Mouse (Mus musculus) intestine, embryonic 15.5 days (tissue): ENCODE measurements at regions not wholly inside any gene's neighbourhood (a gene's known extent, or its start where the extent isn't known, plus 50 kb on each side); places are given as distances from the start of the nearest gene placed in this dataset.

Source experiments
- ATAC-seq: fragments of 200-750 bp; cut with Nextera tagmentation; 2 replicates; pipeline ENCODE4 v1.8.0; 2017; ENCODE audit warnings: moderate TSS enrichment, moderate library complexity
- H3K27ac ChIP-seq: fragments of 300-500 bp; sonication (generic); 2 replicates; pipeline ENCODE4 v1.5.1; 2015; ENCODE audit warnings: mild to moderate bottlenecking, inconsistent platforms
- H3K27me3 ChIP-seq: fragments of 300-500 bp; sonication (generic); replicated peaks from 2 replicates; pipeline ENCODE4 v1.6.1; 2015; ENCODE audit warnings: inconsistent platforms
- H3K36me3 ChIP-seq: fragments of 300-500 bp; sonication (generic); 2 replicates; pipeline ENCODE4 v1.6.1; 2015; ENCODE audit warnings: inconsistent platforms
- H3K4me1 ChIP-seq: fragments of 300-500 bp; sonication (generic); replicated peaks from 2 replicates; pipeline ENCODE4 v1.6.1; 2015; ENCODE audit warnings: inconsistent platforms
- H3K4me2 ChIP-seq: fragments of 300-500 bp; sonication (generic); replicated peaks from 2 replicates; pipeline ENCODE4 v1.6.1; 2015; ENCODE audit warnings: mild to moderate bottlenecking, inconsistent platforms
- H3K4me3 ChIP-seq: fragments of 300-500 bp; sonication (generic); replicated peaks from 2 replicates; pipeline ENCODE4 v1.5.1; 2015; ENCODE audit warnings: inconsistent platforms
- H3K9ac ChIP-seq: fragments of 300-500 bp; sonication (generic); 2 replicates; pipeline ENCODE4 v1.6.1; 2015; ENCODE audit warnings: inconsistent platforms
- H3K9me3 ChIP-seq: fragments of 300-500 bp; sonication (generic); 2 replicates; pipeline ENCODE4 v1.6.1; 2016; ENCODE audit warnings: inconsistent platforms
- WGBS: fragments of 180-500 bp; shearing (Covaris S2); methylation state at CpG from one replicate; pipeline ENCODE4 v1.1.7; 2015; 5-methylcytosine and 5-hydroxymethylcytosine counted together

GRCm38 (mm10) chr2:146565693-146566092 is 53.5 kb upstream of the Ralgapa2 start:
- Histone ChIP-seq H3K36me3 (no peaks in the 10 kb centered on the region), H3K4me3 (no peak overlapping the region), H3K27ac (no peak overlapping the region), H3K4me2 (no peak overlapping the region), H3K9me3 (no peaks in the 10 kb centered on the region), H3K9ac (no peak overlapping the region), H3K27me3 (no peaks in the 10 kb centered on the region), H3K4me1 (0 out of 2 replicates have a peak, but pooled peaks cover 4% of the 10 kb centered on the region)
- WGBS: 16% methylated on average over 6 of the region's 6 CpGs
- peak; percentile 80 for ATAC-seq

DNA sequence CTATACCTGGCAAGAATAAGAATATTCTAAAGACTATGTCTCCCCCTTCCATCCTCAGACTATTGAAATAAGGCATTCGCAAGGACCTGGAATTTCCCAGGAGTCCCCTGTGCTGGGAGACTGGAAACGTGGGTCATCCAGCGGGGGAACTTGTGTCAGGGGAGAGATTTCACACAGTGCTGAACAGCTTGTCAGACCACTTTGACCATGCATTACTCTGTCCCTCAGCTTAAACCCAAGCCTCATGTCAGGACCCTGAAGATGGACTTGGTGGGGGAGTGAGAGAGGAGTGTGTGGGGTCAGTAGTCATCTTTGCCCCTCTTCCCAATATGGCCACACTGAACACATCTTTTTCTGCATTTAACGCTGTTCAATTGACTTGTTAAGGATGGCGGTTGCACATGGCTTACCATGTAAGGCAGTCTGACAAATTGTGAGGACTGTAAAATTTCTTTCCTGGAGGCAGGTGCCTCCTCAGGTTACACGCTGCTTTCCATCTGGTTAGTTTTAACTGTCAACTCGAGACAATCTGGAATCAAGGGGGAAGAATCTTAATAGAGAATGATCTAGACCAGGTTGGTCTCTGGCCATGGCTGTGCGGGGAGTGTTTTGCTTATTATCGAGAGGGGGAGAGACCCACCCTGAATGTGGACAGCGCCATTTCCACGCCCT is 56.2 kb upstream of the Ralgapa2 start:
- 56% methylated on average over 11 of the region's 11 CpGs for WGBS
- Histone ChIP-seq H3K4me3 (no peak overlapping the region), H3K4me1 (no peaks in the 10 kb centered on the region), H3K27ac (no peak overlapping the region), H3K9ac (no peak overlapping the region), H3K4me2 (no peak overlapping the region), H3K36me3 (no peaks in the 10 kb centered on the region), H3K27me3 (no peaks in the 10 kb centered on the region), H3K9me3 (no peaks in the 10 kb centered on the region)
- no peak for ATAC-seq

- Histone ChIP-seq H3K4me2 (no peak overlapping the region), H3K4me3 (no peak overlapping the region), H3K27ac (no peak overlapping the region), H3K4me1 (peaks cover 5% of the 10 kb centered on the region; the same call in 1 of the 2 replicates), H3K27me3 (no peaks in the 10 kb centered on the region), H3K9me3 (no peaks in the 10 kb centered on the region), H3K9ac (no peak overlapping the region), H3K36me3 (no peaks in the 10 kb centered on the region)
- no peak for ATAC-seq
- 89% methylated on average over 11 of the region's 11 CpGs for WGBS
Observed at GRCm38 (mm10) chr2:146571036-146571435, 58.9 kb upstream of the Ralgapa2 start.

DNA sequence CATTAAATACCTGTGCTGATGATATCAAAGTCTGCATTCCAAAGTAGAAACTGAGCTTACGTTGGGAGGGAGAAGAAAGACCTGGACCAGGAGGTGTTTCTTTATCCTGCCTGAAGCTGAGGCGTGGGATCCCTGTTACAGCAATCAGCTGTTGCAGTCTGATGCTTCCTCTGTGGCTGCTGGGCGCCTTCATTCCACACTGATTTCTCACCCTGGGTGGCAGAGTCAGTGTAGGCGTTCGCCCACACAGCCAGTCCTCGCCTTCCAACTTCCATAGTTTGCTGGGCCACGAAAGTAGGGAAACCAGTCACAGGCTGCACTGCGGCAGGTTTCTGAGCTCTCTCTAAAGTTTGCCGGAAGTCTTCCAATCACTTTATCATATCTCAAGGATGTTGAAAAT is 59.7 kb upstream of the Ralgapa2 start:
- peaks cover 5% of the 10 kb centered on the region; the same call in 1 of the 2 replicates for H3K4me1 ChIP-seq
- H3K36me3 ChIP-seq: no peaks in the 10 kb centered on the region
- H3K27me3 ChIP-seq: no peaks in the 10 kb centered on the region
- H3K9me3 ChIP-seq: no peaks in the 10 kb centered on the region
- no peak overlapping the region for H3K27ac ChIP-seq
- WGBS: 91% methylated on average over 9 of the region's 9 CpGs
- H3K9ac ChIP-seq: no peak overlapping the region
- no peak overlapping the region for H3K4me3 ChIP-seq
- no peak for ATAC-seq
- no peak overlapping the region for H3K4me2 ChIP-seq

GRCm38 (mm10) chr2:146575610-146576297 is 63.6 kb upstream of the Ralgapa2 start:
- H3K4me2 ChIP-seq: 0 out of 2 replicates have a peak overlapping the region, but pooled peaks have one; percentile 0
- H3K27me3 ChIP-seq: no peaks in the 10 kb centered on the region
- H3K36me3 ChIP-seq: no peaks in the 10 kb centered on the region
- peak overlapping the region; percentile 73 for H3K27ac ChIP-seq
- no peak overlapping the region for H3K4me3 ChIP-seq
- 53% methylated on average over 3 of the region's 3 CpGs for WGBS
- no peak overlapping the region for H3K9ac ChIP-seq
- peak; percentile 16 for ATAC-seq
- H3K4me1 ChIP-seq: peaks cover 5% of the 10 kb centered on the region; the same call in 1 of the 2 replicates
- H3K9me3 ChIP-seq: no peaks in the 10 kb centered on the region

DNA sequence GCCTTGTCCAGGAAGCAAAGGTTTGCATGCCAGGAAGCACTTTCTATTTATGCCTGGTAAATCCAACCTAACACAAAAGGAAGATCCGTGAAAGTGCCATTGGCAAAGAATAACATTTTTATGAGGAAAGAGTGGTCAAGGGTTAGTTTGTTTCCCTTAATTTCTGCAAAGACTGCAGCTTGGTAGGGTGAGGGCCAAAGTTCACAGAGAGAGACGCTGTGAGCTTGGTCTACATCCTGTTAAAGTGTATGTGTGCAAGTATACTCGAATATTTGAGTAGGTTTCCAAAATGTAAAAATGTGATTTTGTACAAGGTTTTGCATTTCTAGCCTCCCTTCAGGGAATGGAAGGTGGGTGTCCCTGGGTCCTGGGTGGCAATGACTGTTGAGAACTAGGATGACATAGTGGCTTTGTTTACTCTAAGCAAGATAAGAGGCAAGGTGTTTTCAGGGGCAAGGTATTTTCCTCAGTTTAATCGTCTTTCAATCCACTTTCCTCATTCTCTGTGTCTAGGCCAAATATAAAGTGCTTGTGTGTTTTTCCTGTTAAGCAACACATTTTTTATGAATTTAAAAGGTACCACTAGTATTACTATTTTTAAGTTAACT is 64.3 kb upstream of the Ralgapa2 start:
- Histone ChIP-seq H3K4me1 (peaks cover 5% of the 10 kb centered on the region; the same call in 1 of the 2 replicates), H3K27ac (peak overlapping the region; percentile 73), H3K9me3 (no peaks in the 10 kb centered on the region), H3K4me2 (0 out of 2 replicates have a peak overlapping the region, but pooled peaks have one; percentile 0), H3K9ac (no peak overlapping the region), H3K4me3 (no peak overlapping the region), H3K27me3 (no peaks in the 10 kb centered on the region), H3K36me3 (no peaks in the 10 kb centered on the region)
- peak; percentile 89 for ATAC-seq
- 31% methylated on average over 4 of the region's 4 CpGs for WGBS

DNA sequence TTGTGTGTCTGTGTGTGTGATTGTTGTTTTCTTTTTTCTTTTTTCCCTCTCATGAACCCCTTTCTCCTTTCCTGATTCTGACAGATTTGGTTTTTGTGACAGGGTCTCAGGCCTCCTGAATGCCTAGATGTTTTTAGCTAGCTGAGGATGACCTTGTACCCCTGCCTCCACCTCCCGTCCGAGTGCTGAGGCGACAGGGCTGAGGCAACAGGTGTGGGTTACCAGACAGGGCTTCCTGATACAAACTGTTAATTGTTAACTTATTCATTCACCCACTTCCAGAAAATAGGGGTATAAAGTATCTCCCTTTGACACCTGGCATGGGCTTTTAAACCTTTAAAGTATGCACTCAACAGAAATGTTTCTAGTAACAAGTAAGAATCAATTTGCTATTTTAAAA is 65.0 kb upstream of the Ralgapa2 start:
- Histone ChIP-seq H3K36me3 (no peaks in the 10 kb centered on the region), H3K4me1 (peaks cover 5% of the 10 kb centered on the region; the same call in 1 of the 2 replicates), H3K4me2 (no peak overlapping the region), H3K9me3 (no peaks in the 10 kb centered on the region), H3K27ac (peak overlapping the region; percentile 73), H3K4me3 (no peak overlapping the region), H3K9ac (no peak overlapping the region), H3K27me3 (no peaks in the 10 kb centered on the region)
- 57% methylated on average over 3 of the region's 3 CpGs for WGBS
- ATAC-seq: peak; percentile 83

DNA sequence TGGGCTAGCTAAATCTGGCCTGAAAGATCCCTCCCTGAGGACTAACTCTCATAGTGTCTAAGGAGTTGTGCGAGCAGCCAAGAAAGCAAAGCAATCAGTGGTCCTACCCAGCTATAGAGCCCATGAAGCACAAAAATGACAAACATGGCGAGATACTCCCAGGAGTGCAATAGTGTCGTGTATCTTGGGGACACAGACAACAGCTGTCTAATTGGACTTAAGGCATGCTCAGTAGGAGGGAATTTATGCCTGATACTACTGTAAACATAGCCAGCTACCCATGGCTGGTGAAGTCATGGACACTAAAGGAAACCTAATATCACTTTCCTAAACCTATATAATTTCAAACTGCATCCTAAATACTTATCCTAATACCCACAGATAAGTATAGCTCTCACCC is 69.1 kb upstream of the Ralgapa2 start:
- Histone ChIP-seq H3K4me3 (no peak overlapping the region), H3K9me3 (no peaks in the 10 kb centered on the region), H3K9ac (no peak overlapping the region), H3K4me2 (no peak overlapping the region), H3K4me1 (no peaks in the 10 kb centered on the region), H3K27me3 (no peaks in the 10 kb centered on the region), H3K27ac (no peak overlapping the region), H3K36me3 (no peaks in the 10 kb centered on the region)
- ATAC-seq: no peak
- WGBS: 86% methylated on average over 3 of the region's 3 CpGs

- Histone ChIP-seq H3K27me3 (no peaks in the 10 kb centered on the region), H3K4me1 (no peaks in the 10 kb centered on the region), H3K27ac (no peak overlapping the region), H3K9ac (no peak overlapping the region), H3K9me3 (no peaks in the 10 kb centered on the region), H3K36me3 (no peaks in the 10 kb centered on the region), H3K4me3 (no peak overlapping the region), H3K4me2 (no peak overlapping the region)
- no peak for ATAC-seq
Observed at GRCm38 (mm10) chr2:146583807-146584388, 71.8 kb upstream of the Ralgapa2 start.

- Histone ChIP-seq H3K4me1 (no peaks in the 10 kb centered on the region), H3K9me3 (no peaks in the 10 kb centered on the region), H3K4me3 (no peak overlapping the region), H3K9ac (no peak overlapping the region), H3K27ac (no peak overlapping the region), H3K36me3 (no peaks in the 10 kb centered on the region), H3K27me3 (no peaks in the 10 kb centered on the region), H3K4me2 (no peak overlapping the region)
- 84% methylated on average over 1 of the region's 1 CpGs for WGBS
- no peak for ATAC-seq
Observed at GRCm38 (mm10) chr2:146586381-146586780, 74.2 kb upstream of the Ralgapa2 start.

- H3K9ac ChIP-seq: no peak overlapping the region
- H3K27ac ChIP-seq: no peak overlapping the region
- no peak overlapping the region for H3K4me3 ChIP-seq
- no peak for ATAC-seq
- WGBS: 78% methylated on average over 3 of the region's 3 CpGs
- no peaks in the 10 kb centered on the region for H3K27me3 ChIP-seq
- no peaks in the 10 kb centered on the region for H3K9me3 ChIP-seq
- H3K36me3 ChIP-seq: no peaks in the 10 kb centered on the region
- H3K4me2 ChIP-seq: no peak overlapping the region
- H3K4me1 ChIP-seq: no peaks in the 10 kb centered on the region
Observed at GRCm38 (mm10) chr2:146586981-146587380, 74.8 kb upstream of the Ralgapa2 start.

DNA sequence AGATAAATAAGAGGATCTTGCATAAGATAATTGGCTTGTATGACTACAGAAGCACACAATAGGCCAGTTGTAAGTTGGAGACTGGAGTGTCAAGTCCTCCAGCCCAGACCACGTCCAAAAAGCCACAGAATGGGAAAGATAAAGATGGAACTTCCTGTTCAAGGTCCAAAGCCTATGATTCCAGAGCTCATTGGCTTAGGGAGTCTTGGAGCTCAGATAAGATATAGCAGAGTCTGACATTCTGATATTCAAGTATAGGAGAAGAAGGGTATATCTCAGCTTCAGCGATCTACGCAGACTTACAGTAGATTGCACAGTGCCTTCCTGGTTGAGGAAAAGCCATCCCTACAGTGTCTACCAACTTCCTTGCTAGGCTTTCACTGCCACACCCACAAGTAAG is 77.7 kb upstream of the Ralgapa2 start:
- Histone ChIP-seq H3K36me3 (no peaks in the 10 kb centered on the region), H3K9me3 (no peaks in the 10 kb centered on the region), H3K4me1 (no peaks in the 10 kb centered on the region), H3K27me3 (no peaks in the 10 kb centered on the region), H3K27ac (no peak overlapping the region), H3K4me3 (no peak overlapping the region), H3K9ac (no peak overlapping the region), H3K4me2 (no peak overlapping the region)
- ATAC-seq: 0 out of 2 replicates have a peak, but pooled peaks have one; percentile 51
- 74% methylated on average over 3 of the region's 3 CpGs for WGBS
